Mouse (Mus musculus) lung, embryonic 14.5 days (tissue): ENCODE measurements around the gene Gucy2d. TPM values are rescaled to one million over a fixed set of nuclear protein-coding genes. Genes with fewer than 3 reads are reported as not detected.
A peak's percentile ranks its signal among the peaks of the same experiment; 100 is the strongest.

Experiments used
- ATAC-seq: fragments of 200-750 bp; cut with Nextera tagmentation; 2 replicates; pipeline ENCODE4 v1.8.0; 2017; ENCODE audit warnings: mild to moderate bottlenecking, moderate TSS enrichment, moderate library complexity; ENCODE audit not compliant: insufficient read depth
- DNase-seq: peaks from one replicate; pipeline ENCODE4 v3.0.0-alpha.2; 2015
- H3K27ac ChIP-seq: fragments of 300-500 bp; sonication (generic); 2 replicates; pipeline ENCODE4 v1.5.1; 2014; ENCODE audit warnings: low read depth, mild to moderate bottlenecking, moderate library complexity
- H3K27me3 ChIP-seq: fragments of 300-500 bp; sonication (generic); 2 replicates; pipeline ENCODE4 v1.6.1; 2014; ENCODE audit warnings: low read length, control low read depth; ENCODE audit not compliant: insufficient read depth
- H3K36me3 ChIP-seq: fragments of 300-500 bp; sonication (generic); 2 replicates; pipeline ENCODE4 v1.6.1; 2014; ENCODE audit warnings: control low read depth; ENCODE audit not compliant: insufficient read depth
- H3K4me1 ChIP-seq: fragments of 300-500 bp; sonication (generic); 2 replicates; pipeline ENCODE4 v1.6.1; 2014; ENCODE audit warnings: antibody characterized with exemption, control low read depth; ENCODE audit not compliant: insufficient read depth
- H3K4me2 ChIP-seq: fragments of 300-500 bp; sonication (generic); 2 replicates; pipeline ENCODE4 v1.6.1; 2014; ENCODE audit warnings: mild to moderate bottlenecking
- H3K4me3 ChIP-seq: fragments of 300-500 bp; sonication (generic); 2 replicates; pipeline ENCODE4 v1.5.1; 2014; ENCODE audit warnings: low read depth, low read length
- H3K9ac ChIP-seq: fragments of 300-500 bp; sonication (generic); 2 replicates; pipeline ENCODE4 v1.6.1; 2014
- H3K9me3 ChIP-seq: fragments of 300-500 bp; sonication (generic); 2 replicates; pipeline ENCODE4 v1.6.1; 2016; ENCODE audit warnings: low read depth, low read length, control low read depth
- CTCF ChIP-seq: IDR thresholded peaks from 2 replicates; pipeline ENCODE4 v1.5.1; 2016; ENCODE audit warnings: antibody characterized with exemption, low read depth
- WGBS: fragments of 180-500 bp; shearing (Covaris S2); extraction: QIAGEN DNeasy Blood & Tissue Kit; methylation state at CpG from one replicate; pipeline ENCODE4 v1.1.7; 2014; 5-methylcytosine and 5-hydroxymethylcytosine counted together
- polyA plus RNA-seq: library from polyadenylated mRNA; unstranded; fragments of >200 nt; fragmentation: Nextera tagmentation; extraction: Ambion mirVana; gene quantifications from 2 replicates; pipeline ENCODE4 v1.2.1, GENCODE M21; 2014

Gene Gucy2d
- polyA plus RNA-seq, 1 experiment from 2014 or later = not detected

- Histone ChIP-seq H3K4me1 (no peaks in the 10 kb centered on the region), H3K9ac (no peak overlapping the region), H3K4me2 (no peak overlapping the region), H3K36me3 (no peaks in the 10 kb centered on the region), H3K4me3 (no peak overlapping the region), H3K27me3 (no peaks in the 10 kb centered on the region), H3K27ac (no peak overlapping the region), H3K9me3 (no peaks in the 10 kb centered on the region)
- peak; percentile 68 for TF ChIP-seq CTCF
- DNase-seq (peak; percentile 79), ATAC-seq (no peak)
- WGBS = 58% methylated on average over 11 of the region's 11 CpGs
These were observed 7.5 kb downstream of the Gucy2d start for GRCm38 (mm10) chr7:98447585-98448308.

- WGBS = 83% methylated on average over 5 of the region's 5 CpGs
- no peak for ATAC-seq
These were observed 8.1 kb downstream of the Gucy2d start for GRCm38 (mm10) chr7:98448309-98448630.

DNA sequence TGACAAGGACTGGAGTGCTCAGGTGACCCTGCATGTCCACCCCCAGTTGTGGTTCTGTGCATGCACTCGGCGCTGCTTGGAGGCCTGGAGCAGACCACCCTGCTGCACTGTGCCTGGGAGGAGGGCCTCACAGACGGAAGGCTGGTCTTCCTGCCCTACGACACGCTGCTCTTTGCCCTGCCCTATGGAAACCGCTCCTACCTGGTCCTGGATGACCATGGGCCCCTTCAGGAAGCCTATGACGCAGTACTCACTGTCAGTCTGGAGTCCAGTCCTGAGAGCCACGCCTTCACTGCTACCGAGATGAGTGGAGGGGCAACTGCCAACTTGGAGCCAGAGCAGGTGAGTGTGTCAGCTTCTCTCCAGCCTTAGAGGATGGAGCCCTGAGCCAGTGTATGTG is 9.5 kb downstream of the Gucy2d start:
- no peaks in the 10 kb centered on the region for H3K27me3 ChIP-seq
- H3K9me3 ChIP-seq = no peaks in the 10 kb centered on the region
- no peak overlapping the region for H3K27ac ChIP-seq
- H3K4me3 ChIP-seq = no peak overlapping the region
- no peaks in the 10 kb centered on the region for H3K4me1 ChIP-seq
- no peaks in the 10 kb centered on the region for H3K36me3 ChIP-seq
- ATAC-seq = no peak
- TF ChIP-seq CTCF = no peak
- WGBS = 71% methylated on average over 9 of the region's 9 CpGs
- DNase-seq = no peak
- no peak overlapping the region for H3K4me2 ChIP-seq
- H3K9ac ChIP-seq = no peak overlapping the region

More at GRCm38 (mm10) chr7:98448309-98448630, 8.1 kb downstream of the Gucy2d start:
- Histone ChIP-seq H3K27me3 (no peaks in the 10 kb centered on the region), H3K4me1 (no peaks in the 10 kb centered on the region), H3K27ac (no peak overlapping the region), H3K9me3 (no peaks in the 10 kb centered on the region), H3K9ac (no peak overlapping the region), H3K4me2 (no peak overlapping the region), H3K4me3 (no peak overlapping the region), H3K36me3 (no peaks in the 10 kb centered on the region)
- no peak for DNase-seq
- no peak for TF ChIP-seq CTCF

GRCm38 (mm10) chr7:98454397-98455120 is 14.3 kb downstream of the Gucy2d start:
- DNase-seq (no peak), ATAC-seq (no peak)
- Histone ChIP-seq H3K36me3 (no peaks in the 10 kb centered on the region), H3K9ac (no peak overlapping the region), H3K27ac (no peak overlapping the region), H3K4me1 (no peaks in the 10 kb centered on the region), H3K4me3 (no peak overlapping the region), H3K9me3 (no peaks in the 10 kb centered on the region), H3K4me2 (no peak overlapping the region), H3K27me3 (no peaks in the 10 kb centered on the region)
- TF ChIP-seq CTCF = no peak
- 65% methylated on average over 10 of the region's 10 CpGs for WGBS

DNA sequence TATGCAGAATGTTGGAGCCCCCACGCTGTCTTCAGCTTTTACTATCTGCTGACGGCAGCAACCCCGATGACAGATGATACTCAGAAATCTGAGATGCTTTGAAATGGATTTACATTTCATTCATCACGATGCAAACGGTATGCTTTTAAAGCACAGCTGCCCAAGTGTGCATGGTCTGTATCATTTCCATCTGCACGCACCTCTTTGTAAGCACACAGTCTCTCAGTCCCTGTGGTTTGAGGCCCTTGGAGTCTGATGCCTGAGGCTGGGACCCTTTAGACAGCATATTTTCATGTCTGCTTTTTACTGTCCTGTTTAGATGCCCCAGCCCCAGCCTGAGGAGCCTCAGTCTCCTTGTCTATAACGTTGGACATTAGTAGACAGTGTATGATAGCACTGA is 20.1 kb downstream of the Gucy2d start:
- H3K27ac ChIP-seq = no peak overlapping the region
- H3K4me1 ChIP-seq = no peaks in the 10 kb centered on the region
- H3K4me2 ChIP-seq = no peak overlapping the region
- no peak overlapping the region for H3K9ac ChIP-seq
- TF ChIP-seq CTCF = no peak
- no peak overlapping the region for H3K4me3 ChIP-seq
- no peaks in the 10 kb centered on the region for H3K9me3 ChIP-seq
- ATAC-seq (no peak), DNase-seq (no peak)
- H3K36me3 ChIP-seq = no peaks in the 10 kb centered on the region
- H3K27me3 ChIP-seq = no peaks in the 10 kb centered on the region
- WGBS = 30% methylated on average over 7 of the region's 7 CpGs

- TF ChIP-seq CTCF = no peak
- ATAC-seq = peak; percentile 56
These were observed 28.9 kb downstream of the Gucy2d start for GRCm38 (mm10) chr7:98469089-98469488.

DNA sequence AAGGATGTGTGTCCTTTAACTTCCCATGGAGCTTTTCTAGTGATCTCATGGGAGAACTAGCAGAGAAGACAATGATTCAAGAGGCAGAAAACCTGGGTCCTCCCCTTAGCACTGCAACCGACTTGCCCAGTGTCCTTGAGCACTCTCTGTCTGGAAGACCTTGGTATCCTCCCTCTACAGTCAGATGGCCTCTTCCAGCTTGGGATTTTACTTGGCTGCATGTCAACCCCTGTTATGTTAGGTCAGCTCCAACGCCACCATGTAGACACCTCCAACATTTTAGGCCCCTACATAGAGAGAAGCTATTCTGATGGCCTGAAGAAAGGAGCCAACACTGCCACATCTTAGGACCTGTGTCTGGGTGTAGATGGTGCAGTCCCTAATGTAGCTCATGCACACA is 32.3 kb downstream of the Gucy2d start:
- Histone ChIP-seq H3K36me3 (no peaks in the 10 kb centered on the region), H3K9ac (no peak overlapping the region), H3K9me3 (no peaks in the 10 kb centered on the region), H3K4me1 (no peaks in the 10 kb centered on the region), H3K27ac (no peak overlapping the region), H3K4me2 (no peak overlapping the region), H3K27me3 (no peaks in the 10 kb centered on the region), H3K4me3 (no peak overlapping the region)
- WGBS = 78% methylated on average over 2 of the region's 2 CpGs
- ATAC-seq = no peak
- TF ChIP-seq CTCF = no peak
- DNase-seq = no peak

More at GRCm38 (mm10) chr7:98469089-98469488, 28.9 kb downstream of the Gucy2d start:
- no peak overlapping the region for H3K4me3 ChIP-seq
- H3K4me1 ChIP-seq = no peaks in the 10 kb centered on the region
- peak; percentile 57 for DNase-seq
- 40% methylated on average over 3 of the region's 3 CpGs for WGBS
- no peaks in the 10 kb centered on the region for H3K27me3 ChIP-seq
- no peak overlapping the region for H3K9ac ChIP-seq
- no peaks in the 10 kb centered on the region for H3K9me3 ChIP-seq
- H3K4me2 ChIP-seq = no peak overlapping the region
- no peaks in the 10 kb centered on the region for H3K36me3 ChIP-seq
- no peak overlapping the region for H3K27ac ChIP-seq
